Mouse (Mus musculus): ENCODE measurements around the gene Nfkbib. TPM values are rescaled to one million over a fixed set of nuclear protein-coding genes. Genes with fewer than 3 reads are reported as not detected.

The Nfkbib gene
- 37.9 and 41.6 TPM in 2 replicates for polyA plus RNA-seq (2012; rRNA removed)

GRCm38 (mm10) chr7:28767462-28767965 lies at the start of gene Nfkbib:
Gene Nfkbib (minus strand): TSS chr7:28767512.
- TF ChIP-seq POLR2A (IDR thresholded peaks at IDR 0.05; ENCODE audit: low read depth, low read length) (no peak), CTCF (conservative IDR thresholded peaks at IDR 0.05; ENCODE audit: insufficient read depth, insufficient read length, low read depth, low read length) (no peak)
- Histone ChIP-seq H3K36me3 (ENCODE audit: control insufficient read depth, insufficient read depth, low read length) (no peaks in the 10 kb centered on the region), H3K4me1 (ENCODE audit: control insufficient read depth, insufficient read depth, low read length) (peaks cover 10% of the 10 kb centered on the region; the same call in 1 of the 2 replicates), H3K4me3 (ENCODE audit: insufficient read depth, low read depth, low read length) (peak within 1 kb of the TSS; percentile 98), H3K27me3 (replicated peaks; ENCODE audit: control insufficient read depth, insufficient read depth, low read length) (no peaks in the 10 kb centered on the region), H3K27ac (ENCODE audit: insufficient read depth, low read depth, low read length) (no peak within 1 kb of the TSS)
- 65% methylated on average over 7 of the region's 7 CpGs for WGBS
- no peak for DNase-seq

- Histone ChIP-seq H3K27ac (ENCODE audit: insufficient read depth, low read depth, low read length) (no peak overlapping the region), H3K4me1 (ENCODE audit: control insufficient read depth, insufficient read depth, low read length) (peaks cover 22% of the 10 kb centered on the region), H3K36me3 (ENCODE audit: control insufficient read depth, insufficient read depth, low read length) (peaks cover 43% of the 10 kb centered on the region), H3K4me3 (ENCODE audit: insufficient read depth, low read depth, low read length) (no peak overlapping the region), H3K27me3 (replicated peaks; ENCODE audit: control insufficient read depth, insufficient read depth, low read length) (no peaks in the 10 kb centered on the region)
- no peak for DNase-seq
- TF ChIP-seq POLR2A (IDR thresholded peaks at IDR 0.05; ENCODE audit: low read depth, low read length): no peak
- TF ChIP-seq CTCF (conservative IDR thresholded peaks at IDR 0.05; ENCODE audit: insufficient read depth, insufficient read length, low read depth, low read length): no peak
- WGBS: 85% methylated on average over 10 of the region's 10 CpGs
Observed at GRCm38 (mm10) chr7:28816920-28817319, 49.6 kb upstream of the Nfkbib start.

GRCm38 (mm10) chr7:28816201-28816600 lies 48.9 kb upstream of the Nfkbib start:
- WGBS: 59% methylated on average over 9 of the region's 9 CpGs
- DNase-seq: peak; percentile 43
- Histone ChIP-seq H3K27ac (ENCODE audit: insufficient read depth, low read depth, low read length) (no peak overlapping the region), H3K4me3 (ENCODE audit: insufficient read depth, low read depth, low read length) (no peak overlapping the region), H3K4me1 (ENCODE audit: control insufficient read depth, insufficient read depth, low read length) (peaks cover 17% of the 10 kb centered on the region), H3K36me3 (ENCODE audit: control insufficient read depth, insufficient read depth, low read length) (peaks cover 40% of the 10 kb centered on the region), H3K27me3 (replicated peaks; ENCODE audit: control insufficient read depth, insufficient read depth, low read length) (no peaks in the 10 kb centered on the region)
- no peak for TF ChIP-seq CTCF (conservative IDR thresholded peaks at IDR 0.05; ENCODE audit: insufficient read depth, insufficient read length, low read depth, low read length)
- no peak for TF ChIP-seq POLR2A (IDR thresholded peaks at IDR 0.05; ENCODE audit: low read depth, low read length)

GRCm38 (mm10) chr7:28815230-28815629 lies 47.9 kb upstream of the Nfkbib start:
- Histone ChIP-seq H3K4me1 (ENCODE audit: control insufficient read depth, insufficient read depth, low read length) (peaks cover 17% of the 10 kb centered on the region), H3K27me3 (replicated peaks; ENCODE audit: control insufficient read depth, insufficient read depth, low read length) (no peaks in the 10 kb centered on the region), H3K4me3 (ENCODE audit: insufficient read depth, low read depth, low read length) (no peak overlapping the region), H3K36me3 (ENCODE audit: control insufficient read depth, insufficient read depth, low read length) (peaks cover 33% of the 10 kb centered on the region), H3K27ac (ENCODE audit: insufficient read depth, low read depth, low read length) (no peak overlapping the region)
- WGBS: 84% methylated on average over 9 of the region's 9 CpGs
- no peak for TF ChIP-seq CTCF (conservative IDR thresholded peaks at IDR 0.05; ENCODE audit: insufficient read depth, insufficient read length, low read depth, low read length)
- TF ChIP-seq POLR2A (IDR thresholded peaks at IDR 0.05; ENCODE audit: low read depth, low read length): no peak
- no peak for DNase-seq

GRCm38 (mm10) chr7:28814306-28815034 lies 47.2 kb upstream of the Nfkbib start:
- peaks cover 32% of the 10 kb centered on the region for H3K36me3 ChIP-seq (ENCODE audit: control insufficient read depth, insufficient read depth, low read length)
- H3K27me3 ChIP-seq (replicated peaks; ENCODE audit: control insufficient read depth, insufficient read depth, low read length): no peaks in the 10 kb centered on the region
- no peak overlapping the region for H3K27ac ChIP-seq (ENCODE audit: insufficient read depth, low read depth, low read length)
- H3K4me3 ChIP-seq (ENCODE audit: insufficient read depth, low read depth, low read length): no peak overlapping the region
- WGBS: 78% methylated on average over 5 of the region's 5 CpGs
- H3K4me1 ChIP-seq (ENCODE audit: control insufficient read depth, insufficient read depth, low read length): peaks cover 17% of the 10 kb centered on the region
- no peak for DNase-seq
- TF ChIP-seq CTCF (conservative IDR thresholded peaks at IDR 0.05; ENCODE audit: insufficient read depth, insufficient read length, low read depth, low read length) (no peak), POLR2A (IDR thresholded peaks at IDR 0.05; ENCODE audit: low read depth, low read length) (no peak)

- Histone ChIP-seq H3K4me1 (ENCODE audit: control insufficient read depth, insufficient read depth, low read length) (peaks cover 20% of the 10 kb centered on the region), H3K36me3 (ENCODE audit: control insufficient read depth, insufficient read depth, low read length) (peaks cover 25% of the 10 kb centered on the region), H3K27ac (ENCODE audit: insufficient read depth, low read depth, low read length) (peak overlapping the region; percentile 29), H3K4me3 (ENCODE audit: insufficient read depth, low read depth, low read length) (no peak overlapping the region), H3K27me3 (replicated peaks; ENCODE audit: control insufficient read depth, insufficient read depth, low read length) (no peaks in the 10 kb centered on the region)
- TF ChIP-seq CTCF (conservative IDR thresholded peaks at IDR 0.05; ENCODE audit: insufficient read depth, insufficient read length, low read depth, low read length) (peak; percentile 24; the same call in 1 of the 2 replicates), POLR2A (IDR thresholded peaks at IDR 0.05; ENCODE audit: low read depth, low read length) (no peak)
- WGBS: 47% methylated on average over 5 of the region's 5 CpGs
- DNase-seq: no peak
Observed at GRCm38 (mm10) chr7:28812949-28813348, 45.6 kb upstream of the Nfkbib start.

- H3K27me3 ChIP-seq (replicated peaks; ENCODE audit: control insufficient read depth, insufficient read depth, low read length): no peaks in the 10 kb centered on the region
- TF ChIP-seq CTCF (conservative IDR thresholded peaks at IDR 0.05; ENCODE audit: insufficient read depth, insufficient read length, low read depth, low read length) (no peak), POLR2A (IDR thresholded peaks at IDR 0.05; ENCODE audit: low read depth, low read length) (no peak)
- H3K4me1 ChIP-seq (ENCODE audit: control insufficient read depth, insufficient read depth, low read length): peaks cover 25% of the 10 kb centered on the region
- DNase-seq: peak; percentile 64
- H3K4me3 ChIP-seq (ENCODE audit: insufficient read depth, low read depth, low read length): peak overlapping the region; percentile 82
- H3K27ac ChIP-seq (ENCODE audit: insufficient read depth, low read depth, low read length): peak overlapping the region; percentile 29
- WGBS: 8% methylated on average over 4 of the region's 4 CpGs
- H3K36me3 ChIP-seq (ENCODE audit: control insufficient read depth, insufficient read depth, low read length): peaks cover 25% of the 10 kb centered on the region
Observed at GRCm38 (mm10) chr7:28812436-28812835, 45.1 kb upstream of the Nfkbib start.
